Mouse (Mus musculus) gastrocnemius, postnatal 14 days (tissue): ENCODE results near the gene Ddb1. TPM values are rescaled to one million over a fixed set of nuclear protein-coding genes. Genes with fewer than 3 reads are reported as not detected.
"Not testable (repeated sequence)": the region's sequence is repeated elsewhere in the genome, so short reads cannot be mapped to it uniquely, and the experiment has no call there.

Experiments used
- DNase-seq: peaks from one replicate; pipeline ENCODE4 v3.0.0; 2021; ENCODE audit warnings: mixed read lengths
- intact Hi-C: fragments of 180-260 bp; cut with DNase I; formaldehyde crosslinking; loops from one replicate; pipeline ENCODE4 v1.15.1; 2025; ENCODE audit warnings: low total_unique reads
- long read RNA-seq, 2 experiments: library from polyadenylated mRNA; stranded (forward); transcript quantifications; one replicate each; pipeline ENCODE4 v2.0.0; 2021
- total RNA-seq, 2 experiments: library from RNA; stranded (reverse); gene quantifications; 2 replicates each; pipeline ENCODE4 v1.2.3; 2021

The Ddb1 gene
- total RNA-seq = 100 to 1,000 TPM; 143 to 164 TPM
- long read RNA-seq, experiment 1, full-length matches to known transcripts = 135 of 182 reads
- long read RNA-seq, experiment 1, partial matches to known transcripts = 34 of 182 reads
- long read RNA-seq, experiment 1, other reads (novel, unspliced or antisense) = 13 of 182 reads
- long read RNA-seq, experiment 2, full-length matches to known transcripts = 197 of 237 reads
- long read RNA-seq, experiment 2, partial matches to known transcripts = 34 of 237 reads
- long read RNA-seq, experiment 2, other reads (novel, unspliced or antisense) = 6 of 237 reads

- DNase-seq = peak; percentile 99
- intact Hi-C loops = no loop called here
Observed at GRCm38 (mm10) chr19:10605293-10605900, at the start of gene Ddb1, which contains the start of gene Tkfc. Ddb1 (plus strand) TSS chr19:10605327. Tkfc (minus strand) TSS chr19:10605654.

- intact Hi-C loops = no loop called here
- DNase-seq = peak; percentile 82
Observed at GRCm38 (mm10) chr19:10555624-10556510, 49.3 kb upstream of the Ddb1 start, which contains the start of gene Tmem216. Tmem216 (minus strand) TSS chr19:10556238.

- intact Hi-C loops = no loop called here
- DNase-seq = no peak
Observed at GRCm38 (mm10) chr19:10557001-10557400, 48.1 kb upstream of the Ddb1 start.

GRCm38 (mm10) chr19:10557430-10557829 is 47.7 kb upstream of the Ddb1 start:
- intact Hi-C loops = no loop called here
- DNase-seq = no peak

- DNase-seq, intact Hi-C loops: not testable (repeated sequence)
Observed at GRCm38 (mm10) chr19:10557837-10558375, 47.2 kb upstream of the Ddb1 start.

- no peak for DNase-seq
Observed at GRCm38 (mm10) chr19:10560108-10560507, 45.0 kb upstream of the Ddb1 start.

GRCm38 (mm10) chr19:10561558-10562314 is 43.4 kb upstream of the Ddb1 start:
- DNase-seq = no peak
- intact Hi-C loops = loop anchor here (5.0 kb wide), 1 partner anchor 36 kb away; no protein-coding TSS in a partner anchor

More at GRCm38 (mm10) chr19:10560108-10560507, 45.0 kb upstream of the Ddb1 start:
- intact Hi-C loops = loop anchor here (5.0 kb wide), 1 partner anchor 37 kb away; no protein-coding TSS in a partner anchor

- no peak for DNase-seq
- intact Hi-C loops = loop anchor here (5.0 kb wide), 1 partner anchor 35 kb away; no protein-coding TSS in a partner anchor
Observed at GRCm38 (mm10) chr19:10562351-10562750, 42.8 kb upstream of the Ddb1 start.

- intact Hi-C loops = loop anchor here (5.0 kb wide), 1 partner anchor 33 kb away; no protein-coding TSS in a partner anchor
- DNase-seq = no peak
Observed at GRCm38 (mm10) chr19:10564278-10564677, 40.8 kb upstream of the Ddb1 start.

GRCm38 (mm10) chr19:10565217-10565616 is 39.9 kb upstream of the Ddb1 start:
- no peak for DNase-seq
- intact Hi-C loops = no loop called here

GRCm38 (mm10) chr19:10569627-10570026 is 35.5 kb upstream of the Ddb1 start:
- intact Hi-C loops = no loop called here
- no peak for DNase-seq

- peak; percentile 89 for DNase-seq
- intact Hi-C loops = no loop called here
Observed at GRCm38 (mm10) chr19:10576690-10577561, 28.2 kb upstream of the Ddb1 start, which contains the start of the genes Cyb561a3 and Tmem138. Cyb561a3 (plus strand) TSS chr19:10577172. Tmem138 (minus strand) TSS chr19:10577362.

- intact Hi-C loops = no loop called here
Observed at GRCm38 (mm10) chr19:10580102-10580501, 25.0 kb upstream of the Ddb1 start.

GRCm38 (mm10) chr19:10580761-10581160 is 24.4 kb upstream of the Ddb1 start:
- no peak for DNase-seq
- intact Hi-C loops = no loop called here

More at GRCm38 (mm10) chr19:10580102-10580501, 25.0 kb upstream of the Ddb1 start:
- DNase-seq = no peak

- DNase-seq = no peak
- intact Hi-C loops = no loop called here
Observed at GRCm38 (mm10) chr19:10581984-10582383, 23.1 kb upstream of the Ddb1 start.

- no peak for DNase-seq
- intact Hi-C loops = no loop called here
Observed at GRCm38 (mm10) chr19:10583550-10584146, 21.5 kb upstream of the Ddb1 start.

- no peak for DNase-seq
- intact Hi-C loops = no loop called here
Observed at GRCm38 (mm10) chr19:10585112-10585511, 20.0 kb upstream of the Ddb1 start.
